Mouse (Mus musculus): ENCODE results near the gene Fam72a. TPM values are rescaled to one million over a fixed set of nuclear protein-coding genes. Genes with fewer than 3 reads are reported as not detected.
"Not testable (repeated sequence)": the region's sequence is repeated elsewhere in the genome, so short reads cannot be mapped to it uniquely, and the experiment has no call there.

Fam72a gene
- polyA plus RNA-seq, 1 experiment from 2014 or later, result 0.84 TPM

GRCm38 (mm10) chr1:131562081-131562480 lies 34.4 kb downstream of the Fam72a start:
- Histone ChIP-seq H3K27ac (replicated peaks) (no peak overlapping the region), H3K4me1 (replicated peaks) (no peaks in the 10 kb centered on the region), H3K36me3 (no peaks in the 10 kb centered on the region), H3K27me3 (no peaks in the 10 kb centered on the region), H3K9ac (no peak overlapping the region), H3K4me2 (no peak overlapping the region), H3K9me3 (no peaks in the 10 kb centered on the region), H3K4me3 (no peak overlapping the region)
- WGBS, result 84% methylated on average over 2 of the region's 2 CpGs
- ATAC-seq (ENCODE audit: low read depth), result no peak

- not testable (repeated sequence) for H3K4me2 ChIP-seq; H3K9ac ChIP-seq; H3K4me1 ChIP-seq (replicated peaks); H3K27ac ChIP-seq (replicated peaks); H3K4me3 ChIP-seq; H3K9me3 ChIP-seq; H3K36me3 ChIP-seq; H3K27me3 ChIP-seq
- WGBS, result 38% methylated on average over 11 of the region's 11 CpGs
- ATAC-seq (ENCODE audit: low read depth), result 0 out of 2 replicates have a peak, but pooled peaks have one; percentile 36
Observed at GRCm38 (mm10) chr1:131566056-131566455, 38.4 kb downstream of the Fam72a start.

- WGBS, result 92% methylated on average over 6 of the region's 6 CpGs
- Histone ChIP-seq H3K27ac (replicated peaks) (no peak overlapping the region), H3K4me3 (no peak overlapping the region), H3K4me2 (no peak overlapping the region), H3K4me1 (replicated peaks) (no peaks in the 10 kb centered on the region), H3K27me3 (no peaks in the 10 kb centered on the region), H3K36me3 (no peaks in the 10 kb centered on the region), H3K9ac (no peak overlapping the region), H3K9me3 (no peaks in the 10 kb centered on the region)
- no peak for ATAC-seq (ENCODE audit: low read depth)
Observed at GRCm38 (mm10) chr1:131569721-131570120, 42.0 kb downstream of the Fam72a start.

GRCm38 (mm10) chr1:131570391-131570790 lies 42.7 kb downstream of the Fam72a start:
- Histone ChIP-seq H3K27me3 (no peaks in the 10 kb centered on the region), H3K4me2 (no peak overlapping the region), H3K4me3 (no peak overlapping the region), H3K4me1 (replicated peaks) (no peaks in the 10 kb centered on the region), H3K36me3 (no peaks in the 10 kb centered on the region), H3K27ac (replicated peaks) (no peak overlapping the region), H3K9ac (no peak overlapping the region), H3K9me3 (no peaks in the 10 kb centered on the region)
- WGBS, result 91% methylated on average over 4 of the region's 4 CpGs
- no peak for ATAC-seq (ENCODE audit: low read depth)

- H3K9me3 ChIP-seq, result no peaks in the 10 kb centered on the region
- H3K4me2 ChIP-seq, result no peak overlapping the region
- no peak overlapping the region for H3K4me3 ChIP-seq
- no peak for ATAC-seq (ENCODE audit: low read depth)
- no peaks in the 10 kb centered on the region for H3K36me3 ChIP-seq
- H3K9ac ChIP-seq, result no peak overlapping the region
- no peaks in the 10 kb centered on the region for H3K27me3 ChIP-seq
- no peaks in the 10 kb centered on the region for H3K4me1 ChIP-seq (replicated peaks)
- 93% methylated on average over 14 of the region's 14 CpGs for WGBS
- H3K27ac ChIP-seq (replicated peaks), result no peak overlapping the region
Observed at GRCm38 (mm10) chr1:131573721-131574120, 46.0 kb downstream of the Fam72a start.

- Histone ChIP-seq H3K27me3 (no peaks in the 10 kb centered on the region), H3K4me1 (replicated peaks) (no peaks in the 10 kb centered on the region), H3K36me3 (no peaks in the 10 kb centered on the region), H3K27ac (replicated peaks) (no peak overlapping the region), H3K9me3 (no peaks in the 10 kb centered on the region), H3K4me2 (no peak overlapping the region), H3K4me3 (no peak overlapping the region), H3K9ac (no peak overlapping the region)
- 79% methylated on average over 17 of the region's 17 CpGs for WGBS
- ATAC-seq (ENCODE audit: low read depth), result no peak
Observed at GRCm38 (mm10) chr1:131578943-131579680, 51.4 kb downstream of the Fam72a start.

GRCm38 (mm10) chr1:131580389-131580788 lies 52.7 kb downstream of the Fam72a start:
- H3K4me3 ChIP-seq, result no peak overlapping the region
- WGBS, result 57% methylated on average over 4 of the region's 4 CpGs
- no peak overlapping the region for H3K27ac ChIP-seq (replicated peaks)
- no peaks in the 10 kb centered on the region for H3K4me1 ChIP-seq (replicated peaks)
- ATAC-seq (ENCODE audit: low read depth), result no peak
- H3K27me3 ChIP-seq, result no peaks in the 10 kb centered on the region
- H3K9me3 ChIP-seq, result no peaks in the 10 kb centered on the region
- no peak overlapping the region for H3K4me2 ChIP-seq
- H3K36me3 ChIP-seq, result no peaks in the 10 kb centered on the region
- H3K9ac ChIP-seq, result no peak overlapping the region

GRCm38 (mm10) chr1:131583598-131583997 lies 55.9 kb downstream of the Fam72a start:
- no peak overlapping the region for H3K27ac ChIP-seq (replicated peaks)
- no peaks in the 10 kb centered on the region for H3K9me3 ChIP-seq
- no peak overlapping the region for H3K4me3 ChIP-seq
- H3K36me3 ChIP-seq, result no peaks in the 10 kb centered on the region
- H3K4me1 ChIP-seq (replicated peaks), result no peaks in the 10 kb centered on the region; the same call in 1 of the 2 replicates
- H3K4me2 ChIP-seq, result no peak overlapping the region
- no peak overlapping the region for H3K9ac ChIP-seq
- no peak for ATAC-seq (ENCODE audit: low read depth)
- no peaks in the 10 kb centered on the region for H3K27me3 ChIP-seq
- 81% methylated on average over 3 of the region's 3 CpGs for WGBS

GRCm38 (mm10) chr1:131586836-131587235 lies 59.1 kb downstream of the Fam72a start:
- 66% methylated on average over 8 of the region's 8 CpGs for WGBS
- Histone ChIP-seq H3K27ac (replicated peaks) (no peak overlapping the region), H3K36me3 (no peaks in the 10 kb centered on the region), H3K27me3 (no peaks in the 10 kb centered on the region), H3K4me1 (replicated peaks) (no peaks in the 10 kb centered on the region; the same call in 1 of the 2 replicates), H3K4me2 (no peak overlapping the region), H3K9me3 (no peaks in the 10 kb centered on the region), H3K4me3 (no peak overlapping the region), H3K9ac (no peak overlapping the region)
- no peak for ATAC-seq (ENCODE audit: low read depth)

Small RNA genes lying within 50 kb of the gene (microRNA-seq; reads per million reads assigned to microRNA genes)
- gene Gm24273, result not detected

Other genes with a start within 250 kb of the Fam72a start
- 0.91 and 1.2 TPM in 2 replicates for gene Ikbke, start 248.3 kb upstream of the Fam72a start, polyA plus RNA-seq (2015; fragmentation: Nextera tagmentation; extraction: Ambion mirVana)
- gene Srgap2, start 551 bp upstream of the Fam72a start, polyA plus RNA-seq (2015; fragmentation: Nextera tagmentation; extraction: Ambion mirVana), result 13.4 and 18.4 TPM in 2 replicates
- not detected in 2 replicates for gene Avpr1b, start 71.3 kb downstream of the Fam72a start, polyA plus RNA-seq (2015; fragmentation: Nextera tagmentation; extraction: Ambion mirVana)
- not detected in 2 replicates for gene Ctse, start 110.4 kb downstream of the Fam72a start, polyA plus RNA-seq (2015; fragmentation: Nextera tagmentation; extraction: Ambion mirVana)
- 0.36 and 1.8 TPM in 2 replicates for gene Rab7b, start 160.8 kb downstream of the Fam72a start, polyA plus RNA-seq (2015; fragmentation: Nextera tagmentation; extraction: Ambion mirVana)
- gene Slc26a9, start 216.1 kb downstream of the Fam72a start, polyA plus RNA-seq (2015; fragmentation: Nextera tagmentation; extraction: Ambion mirVana), result not detected in 2 replicates

All from neural tube, embryonic 13.5 days (tissue).